Mouse (Mus musculus) midbrain, embryonic 13.5 days (tissue): ENCODE measurements around the gene Tbc1d16. TPM values are rescaled to one million over a fixed set of nuclear protein-coding genes. Genes with fewer than 3 reads are reported as not detected.
A peak's percentile ranks its signal among the peaks of the same experiment; 100 is the strongest.

Source experiments
- ATAC-seq: fragments of 200-750 bp; cut with Nextera tagmentation; 2 replicates; pipeline ENCODE4 v1.8.0; 2017; ENCODE audit warnings: mild to moderate bottlenecking, moderate TSS enrichment, moderate library complexity
- H3K27ac ChIP-seq: fragments of 300-500 bp; sonication (generic); 2 replicates; pipeline ENCODE4 v1.5.1; 2015; ENCODE audit warnings: inconsistent platforms, mild to moderate bottlenecking, moderate library complexity
- H3K27me3 ChIP-seq: fragments of 300-500 bp; sonication (generic); 2 replicates; pipeline ENCODE4 v1.6.1; 2015; ENCODE audit warnings: mild to moderate bottlenecking, inconsistent platforms
- H3K36me3 ChIP-seq: fragments of 300-500 bp; sonication (generic); 2 replicates; pipeline ENCODE4 v1.6.1; 2015; ENCODE audit warnings: mild to moderate bottlenecking, inconsistent platforms
- H3K4me1 ChIP-seq: fragments of 300-500 bp; sonication (generic); replicated peaks from 2 replicates; pipeline ENCODE4 v1.6.1; 2015; ENCODE audit warnings: inconsistent platforms
- H3K4me2 ChIP-seq: fragments of 300-500 bp; sonication (generic); replicated peaks from 2 replicates; pipeline ENCODE4 v1.6.1; 2015; ENCODE audit warnings: moderate library complexity, mild to moderate bottlenecking, inconsistent platforms
- H3K4me3 ChIP-seq: fragments of 300-500 bp; sonication (generic); replicated peaks from 2 replicates; pipeline ENCODE4 v1.5.1; 2015; ENCODE audit warnings: mild to moderate bottlenecking, inconsistent platforms
- H3K9ac ChIP-seq: fragments of 300-500 bp; sonication (generic); replicated peaks from 2 replicates; pipeline ENCODE4 v1.6.1; 2015; ENCODE audit warnings: mild to moderate bottlenecking, inconsistent platforms
- H3K9me3 ChIP-seq: fragments of 300-500 bp; sonication (generic); 2 replicates; pipeline ENCODE4 v1.6.1; 2016; ENCODE audit warnings: mild to moderate bottlenecking, inconsistent platforms
- WGBS: fragments of 180-500 bp; shearing (Covaris S2); methylation state at CpG from one replicate; pipeline ENCODE4 v1.1.7; 2015; 5-methylcytosine and 5-hydroxymethylcytosine counted together
- polyA plus RNA-seq: library from polyadenylated mRNA; unstranded; fragments of >200 nt; fragmentation: Nextera tagmentation; extraction: Ambion mirVana; gene quantifications from 2 replicates; pipeline ENCODE4 v1.2.1, GENCODE M21; 2015

The Tbc1d16 gene
- polyA plus RNA-seq, 1 experiment from 2014 or later, result 50.0 TPM

DNA sequence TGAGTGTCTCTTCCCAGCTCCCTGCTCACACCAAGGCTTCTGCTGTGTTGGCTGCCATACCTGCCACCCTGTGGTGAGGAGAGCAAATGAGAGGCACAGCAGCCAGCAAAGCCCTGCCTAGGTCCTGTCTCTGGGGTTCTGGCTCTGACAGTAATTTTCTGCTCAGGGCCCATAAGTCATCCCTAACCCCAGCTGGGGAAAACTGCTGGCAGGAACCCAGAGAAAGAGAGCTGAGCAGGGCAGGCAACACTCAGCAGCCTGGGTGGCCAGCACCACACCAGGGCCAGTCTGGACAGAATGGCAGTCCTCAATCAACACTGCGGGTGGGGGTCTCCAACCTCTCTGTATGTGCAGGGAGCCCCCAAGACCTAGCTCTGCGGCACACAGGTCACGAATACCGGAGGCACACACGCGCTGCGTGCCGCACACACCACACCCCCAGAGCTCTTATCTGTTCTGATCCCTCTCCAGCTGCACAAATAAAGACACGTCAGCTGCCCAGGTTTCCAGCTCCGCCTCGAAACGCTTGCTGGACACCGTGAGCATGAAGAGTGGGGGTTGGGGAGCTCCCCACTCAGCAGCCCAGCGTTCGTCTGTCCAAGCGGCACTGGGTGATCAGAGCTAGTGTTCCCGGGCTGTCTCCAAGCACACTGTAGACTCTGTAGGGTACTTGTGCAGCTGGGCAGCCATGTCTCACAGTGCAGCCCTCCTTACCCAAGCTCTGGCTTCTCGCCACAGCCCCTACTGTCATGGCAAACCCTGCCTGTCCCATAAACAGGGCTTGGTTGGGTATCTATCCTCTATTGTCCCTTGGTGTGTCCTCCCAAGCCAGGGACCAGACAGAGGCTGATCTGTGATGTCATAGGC is 13.0 kb downstream of the Tbc1d16 start:
- H3K9me3 ChIP-seq, result no peaks in the 10 kb centered on the region
- peak overlapping the region; percentile 44 for H3K4me2 ChIP-seq
- H3K9ac ChIP-seq, result peak overlapping the region; percentile 50
- H3K4me1 ChIP-seq, result peaks cover 61% of the 10 kb centered on the region
- H3K27me3 ChIP-seq, result no peaks in the 10 kb centered on the region
- H3K36me3 ChIP-seq, result peaks cover 11% of the 10 kb centered on the region; the same call in 1 of the 2 replicates
- peak overlapping the region; percentile 5; the same call in 1 of the 2 replicates for H3K4me3 ChIP-seq
- H3K27ac ChIP-seq, result peak overlapping the region; percentile 92
- peak; percentile 70 for ATAC-seq
- 2% methylated on average over 18 of the region's 18 CpGs for WGBS

DNA sequence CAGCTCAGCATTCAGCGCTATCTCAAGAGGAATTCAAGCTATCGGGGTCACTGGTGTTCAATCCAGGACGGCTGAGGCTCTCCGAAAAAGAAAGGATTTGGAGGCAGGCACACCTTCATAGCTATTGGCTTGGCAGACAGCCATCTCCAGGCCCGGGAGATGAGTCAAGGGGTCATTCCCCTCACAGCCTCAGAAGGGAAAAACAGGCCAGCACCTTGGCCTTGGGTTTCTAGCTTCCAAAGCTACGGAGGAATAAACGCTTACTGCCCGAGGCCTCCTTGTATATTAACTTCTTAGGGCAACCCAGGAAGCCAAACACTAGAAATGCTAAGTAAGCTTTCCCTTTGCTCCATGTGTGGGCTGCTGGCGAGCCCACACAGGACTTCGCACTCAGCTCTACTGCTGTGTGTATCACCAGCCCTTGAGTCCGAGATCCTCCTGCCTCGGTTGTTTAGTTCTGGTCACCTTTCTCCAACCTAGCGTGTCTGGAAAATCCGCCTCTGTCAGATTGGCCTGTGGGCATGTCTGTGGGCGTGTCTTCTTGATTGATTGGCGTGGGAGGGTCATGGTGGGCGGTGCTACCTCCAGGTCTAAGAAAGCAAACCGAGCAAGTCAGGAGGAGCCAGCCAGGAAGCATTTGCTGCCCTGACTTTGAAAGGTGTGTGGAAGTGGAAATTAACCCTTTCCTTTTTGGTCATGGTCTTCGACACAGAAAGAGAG is 15.0 kb downstream of the Tbc1d16 start:
- Histone ChIP-seq H3K9me3 (no peaks in the 10 kb centered on the region), H3K4me3 (no peak overlapping the region), H3K36me3 (peaks cover 28% of the 10 kb centered on the region), H3K9ac (no peak overlapping the region), H3K4me1 (peaks cover 60% of the 10 kb centered on the region), H3K4me2 (no peak overlapping the region), H3K27ac (no peak overlapping the region), H3K27me3 (no peaks in the 10 kb centered on the region)
- ATAC-seq, result no peak
- 64% methylated on average over 19 of the region's 19 CpGs for WGBS

DNA sequence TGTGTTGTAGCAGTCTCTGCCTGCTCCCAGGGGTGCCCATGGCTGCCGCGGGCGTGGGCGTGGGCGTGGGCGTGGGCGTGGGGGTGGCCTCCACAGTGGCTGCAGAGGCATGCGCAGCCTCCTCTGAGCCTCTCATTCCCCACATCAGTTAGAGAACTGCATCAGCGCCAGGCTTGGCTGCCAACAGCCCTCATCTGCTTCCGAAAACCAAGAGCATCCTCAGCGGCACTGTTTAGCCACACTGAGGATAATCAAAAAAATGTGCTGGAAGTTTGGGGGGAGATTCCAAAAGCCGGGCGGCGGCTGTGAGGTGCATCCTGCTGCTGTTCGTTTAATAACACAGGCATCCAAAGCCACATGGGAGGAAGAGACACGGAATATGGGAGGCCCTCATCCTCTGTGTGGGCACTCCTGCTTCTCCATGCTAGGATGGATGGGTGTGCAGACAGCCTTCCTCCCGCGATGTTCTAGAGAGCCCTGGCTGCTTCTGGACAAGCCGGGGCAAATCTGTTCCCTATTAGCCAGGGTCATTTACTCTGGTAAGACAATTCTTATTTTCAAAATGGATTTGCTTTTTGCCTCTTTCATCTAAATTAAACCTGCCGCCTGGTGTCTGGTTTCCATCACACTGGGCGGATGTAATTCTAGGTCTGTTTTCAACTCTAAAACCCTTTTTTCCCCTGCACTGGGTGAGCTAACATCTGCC is 16.5 kb downstream of the Tbc1d16 start:
- Histone ChIP-seq H3K27ac (no peak overlapping the region), H3K4me1 (peaks cover 58% of the 10 kb centered on the region), H3K9me3 (no peaks in the 10 kb centered on the region), H3K9ac (no peak overlapping the region), H3K36me3 (peaks cover 33% of the 10 kb centered on the region), H3K4me3 (no peak overlapping the region), H3K4me2 (no peak overlapping the region), H3K27me3 (no peaks in the 10 kb centered on the region)
- no peak for ATAC-seq
- WGBS, result 90% methylated on average over 21 of the region's 21 CpGs

DNA sequence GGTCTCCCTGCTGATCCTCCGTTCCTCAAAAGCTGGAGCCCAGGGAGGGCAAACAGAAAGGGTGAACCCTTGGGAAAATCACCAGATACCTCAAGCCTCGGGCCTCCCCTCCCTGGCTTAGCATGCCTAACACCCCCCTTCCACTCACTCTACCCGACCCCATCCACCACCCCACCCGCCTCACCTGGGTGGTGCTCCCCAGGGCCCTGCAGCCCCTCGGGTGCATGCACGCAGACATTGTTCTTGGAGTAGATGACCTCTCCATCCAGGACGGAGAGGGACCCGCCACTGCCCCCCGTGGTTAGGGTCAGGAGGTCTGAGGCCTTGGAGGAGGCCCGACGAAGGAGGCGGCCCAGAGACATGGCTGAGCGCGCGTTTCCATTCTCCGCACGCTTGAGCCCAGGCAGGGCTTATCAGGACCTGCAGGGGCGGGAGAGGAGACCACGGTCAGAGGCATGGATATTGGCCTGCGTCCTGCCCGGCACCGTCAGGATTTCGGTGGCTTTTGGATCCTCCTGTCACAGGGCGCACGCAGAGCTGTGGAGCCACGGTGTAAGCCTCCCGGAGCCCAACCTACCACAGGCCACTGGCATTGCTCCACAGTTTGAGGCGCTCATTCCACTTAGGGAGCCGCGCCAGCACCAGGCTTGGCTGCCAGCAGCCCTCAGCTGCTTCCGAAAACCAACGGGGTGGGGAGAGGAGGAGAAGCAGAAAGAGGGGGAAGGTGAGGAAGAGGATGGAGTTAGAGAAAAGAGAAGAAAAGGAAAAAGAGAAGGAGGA is 17.8 kb downstream of the Tbc1d16 start:
- ATAC-seq, result no peak
- Histone ChIP-seq H3K9ac (no peak overlapping the region; the same call in 1 of the 2 replicates), H3K4me2 (no peak overlapping the region), H3K4me3 (no peak overlapping the region), H3K27me3 (no peaks in the 10 kb centered on the region), H3K9me3 (no peaks in the 10 kb centered on the region), H3K27ac (peak overlapping the region; percentile 39; the same call in 1 of the 2 replicates), H3K36me3 (peaks cover 37% of the 10 kb centered on the region), H3K4me1 (peaks cover 46% of the 10 kb centered on the region)
- 49% methylated on average over 32 of the region's 32 CpGs for WGBS

DNA sequence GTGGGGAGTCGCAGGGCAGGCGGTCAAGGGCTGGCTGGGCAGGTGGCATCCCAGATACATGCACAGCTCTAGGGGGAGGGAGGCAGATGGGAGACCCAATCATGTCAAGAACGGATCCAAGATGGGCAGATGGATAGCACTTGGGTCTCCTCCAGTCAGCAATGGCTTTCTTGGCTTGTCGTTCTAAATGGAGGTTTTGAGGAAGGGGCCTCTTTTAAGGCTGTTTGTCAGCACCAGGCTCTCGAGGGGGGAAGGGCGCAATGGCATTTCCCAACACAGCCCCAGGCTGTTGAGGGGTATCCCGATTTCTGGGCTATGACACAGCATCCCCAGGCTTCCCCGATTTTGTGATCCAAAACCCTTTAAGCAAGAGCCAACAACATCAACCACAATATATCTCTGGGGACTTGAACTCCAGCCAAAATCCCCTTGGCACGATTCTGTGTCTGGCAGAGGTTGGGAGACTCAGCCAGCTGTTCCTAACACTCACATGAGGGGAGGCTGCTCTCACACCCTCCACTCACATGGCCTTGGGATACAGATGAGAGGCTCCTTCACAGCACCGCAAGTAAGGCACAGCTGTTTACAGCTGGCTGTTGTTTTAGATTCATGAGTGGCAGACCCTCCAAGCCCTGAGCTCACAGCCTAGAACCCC is 18.8 kb downstream of the Tbc1d16 start:
- ATAC-seq, result no peak

GRCm38 (mm10) chr11:119208870-119209370 is 19.4 kb downstream of the Tbc1d16 start:
- ATAC-seq, result no peak
- H3K9ac ChIP-seq, result no peak overlapping the region
- H3K27ac ChIP-seq, result no peak overlapping the region
- no peaks in the 10 kb centered on the region for H3K9me3 ChIP-seq
- H3K4me1 ChIP-seq, result peaks cover 30% of the 10 kb centered on the region
- no peak overlapping the region for H3K4me2 ChIP-seq
- H3K4me3 ChIP-seq, result no peak overlapping the region
- H3K36me3 ChIP-seq, result peaks cover 46% of the 10 kb centered on the region
- H3K27me3 ChIP-seq, result no peaks in the 10 kb centered on the region
- 91% methylated on average over 20 of the region's 20 CpGs for WGBS

More for the DNA sequence above, 18.8 kb downstream of the Tbc1d16 start:
- peaks cover 46% of the 10 kb centered on the region for H3K36me3 ChIP-seq
- H3K4me1 ChIP-seq, result peaks cover 36% of the 10 kb centered on the region
- no peak overlapping the region for H3K4me2 ChIP-seq
- H3K9ac ChIP-seq, result no peak overlapping the region
- WGBS, result 84% methylated on average over 10 of the region's 10 CpGs
- H3K9me3 ChIP-seq, result no peaks in the 10 kb centered on the region
- H3K27ac ChIP-seq, result peak overlapping the region; percentile 39; the same call in 1 of the 2 replicates
- H3K27me3 ChIP-seq, result no peaks in the 10 kb centered on the region
- H3K4me3 ChIP-seq, result no peak overlapping the region

DNA sequence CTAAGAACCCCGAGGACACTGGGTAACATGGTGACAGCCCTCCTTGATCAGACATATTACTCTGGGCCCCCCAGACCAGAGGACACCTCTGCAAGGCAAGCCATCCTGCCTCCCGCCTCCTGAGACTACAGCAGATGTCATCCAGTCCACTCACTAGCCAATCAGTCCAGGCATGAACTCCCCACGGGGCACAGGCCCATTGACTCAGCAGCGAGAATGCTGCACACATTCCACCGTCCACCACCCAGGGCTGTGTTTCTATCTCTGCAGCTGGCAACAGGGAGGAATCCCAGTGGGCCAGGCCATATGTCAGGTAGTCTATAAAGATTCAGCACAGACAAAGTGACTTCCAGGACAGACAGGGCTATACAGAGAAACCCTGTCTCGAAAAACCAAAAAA is 20.3 kb downstream of the Tbc1d16 start:
- Histone ChIP-seq H3K4me3 (no peak overlapping the region), H3K4me2 (no peak overlapping the region), H3K27ac (no peak overlapping the region), H3K9ac (no peak overlapping the region), H3K27me3 (no peaks in the 10 kb centered on the region), H3K4me1 (peaks cover 21% of the 10 kb centered on the region), H3K9me3 (no peaks in the 10 kb centered on the region), H3K36me3 (peaks cover 46% of the 10 kb centered on the region)
- WGBS, result 69% methylated on average over 6 of the region's 6 CpGs
- no peak for ATAC-seq

DNA sequence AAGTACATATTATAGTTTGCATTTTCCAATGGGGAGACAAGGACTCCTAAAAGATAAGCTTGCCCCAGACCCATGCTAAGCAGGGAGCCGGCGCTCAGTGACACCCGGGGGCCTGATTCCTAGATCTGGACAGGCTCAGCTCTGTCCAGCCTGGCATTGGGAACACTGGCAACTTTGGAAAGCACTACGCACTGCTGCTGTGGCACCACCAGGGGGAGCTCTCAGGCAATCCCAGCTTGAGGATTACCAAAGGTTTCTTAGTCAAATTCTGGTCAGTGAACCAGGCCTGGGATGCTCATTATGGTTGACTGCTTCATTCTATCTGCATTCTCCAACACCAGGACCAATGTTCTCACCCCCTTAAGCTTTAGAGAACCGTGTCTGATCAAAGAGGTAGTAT is 21.7 kb downstream of the Tbc1d16 start:
- Histone ChIP-seq H3K27me3 (no peaks in the 10 kb centered on the region), H3K4me1 (peaks cover 21% of the 10 kb centered on the region), H3K4me2 (no peak overlapping the region), H3K9ac (no peak overlapping the region), H3K9me3 (no peaks in the 10 kb centered on the region), H3K4me3 (no peak overlapping the region), H3K36me3 (peaks cover 51% of the 10 kb centered on the region), H3K27ac (no peak overlapping the region; the same call in 1 of the 2 replicates)
- ATAC-seq, result no peak
- WGBS, result 34% methylated on average over 5 of the region's 5 CpGs

DNA sequence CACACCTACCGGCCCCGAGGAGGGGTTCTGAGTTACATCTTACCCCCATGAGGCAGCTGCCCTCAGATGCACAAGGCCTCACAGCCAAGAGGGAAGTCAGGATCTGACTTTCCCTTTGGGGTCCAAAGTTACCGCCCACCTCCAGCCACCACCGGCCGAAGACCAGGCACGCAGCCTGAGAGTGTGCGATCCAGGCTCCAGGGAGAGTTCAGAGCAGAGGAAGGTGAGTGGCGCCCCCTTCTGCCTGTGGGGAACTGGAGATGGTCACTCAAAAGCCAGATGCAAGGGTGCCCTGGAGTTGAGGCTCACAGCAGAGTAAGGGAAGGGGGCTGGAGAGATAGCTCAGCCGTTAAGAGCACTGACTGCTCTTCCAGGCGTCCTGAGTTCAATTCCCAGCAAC is 22.6 kb downstream of the Tbc1d16 start:
- peaks cover 53% of the 10 kb centered on the region for H3K36me3 ChIP-seq
- no peak overlapping the region for H3K4me3 ChIP-seq
- no peaks in the 10 kb centered on the region for H3K27me3 ChIP-seq
- H3K9ac ChIP-seq, result no peak overlapping the region
- WGBS, result 88% methylated on average over 10 of the region's 10 CpGs
- no peaks in the 10 kb centered on the region for H3K9me3 ChIP-seq
- H3K4me2 ChIP-seq, result no peak overlapping the region
- no peak overlapping the region for H3K27ac ChIP-seq
- peaks cover 20% of the 10 kb centered on the region for H3K4me1 ChIP-seq
- no peak for ATAC-seq

- 50% methylated on average over 5 of the region's 5 CpGs for WGBS
- Histone ChIP-seq H3K4me2 (no peak overlapping the region), H3K27ac (no peak overlapping the region), H3K9ac (peak overlapping the region; percentile 33; the same call in 1 of the 2 replicates), H3K9me3 (no peaks in the 10 kb centered on the region), H3K4me1 (0 out of 2 replicates have a peak, but pooled peaks cover 10% of the 10 kb centered on the region), H3K4me3 (no peak overlapping the region), H3K27me3 (no peaks in the 10 kb centered on the region), H3K36me3 (peaks cover 43% of the 10 kb centered on the region)
- ATAC-seq, result no peak
Observed at GRCm38 (mm10) chr11:119203423-119203822, 24.9 kb downstream of the Tbc1d16 start.

- Histone ChIP-seq H3K4me1 (peaks cover 12% of the 10 kb centered on the region; the same call in 1 of the 2 replicates), H3K9ac (no peak overlapping the region), H3K9me3 (no peaks in the 10 kb centered on the region), H3K27me3 (no peaks in the 10 kb centered on the region), H3K4me3 (no peak overlapping the region), H3K36me3 (peaks cover 22% of the 10 kb centered on the region), H3K27ac (no peak overlapping the region), H3K4me2 (no peak overlapping the region)
- ATAC-seq, result 0 out of 2 replicates have a peak, but pooled peaks have one; percentile 16
- WGBS, result 89% methylated on average over 4 of the region's 4 CpGs
Observed at GRCm38 (mm10) chr11:119199233-119199601, 29.1 kb downstream of the Tbc1d16 start.
